Mouse (Mus musculus): ENCODE results near the gene Kdm4b. TPM values are rescaled to one million over a fixed set of nuclear protein-coding genes. Genes with fewer than 3 reads are reported as not detected.

Kdm4b gene
- polyA plus RNA-seq, 1 experiment from 2014 or later, result 33.5 TPM

- Histone ChIP-seq H3K27me3 (replicated peaks; ENCODE audit: control insufficient read depth, insufficient read depth, low read length) (no peaks in the 10 kb centered on the region), H3K4me2 (ENCODE audit: low read length) (no peak overlapping the region), H3K27ac (ENCODE audit: low read depth) (no peak overlapping the region), H3K9me3 (ENCODE audit: control insufficient read depth, low read length) (no peaks in the 10 kb centered on the region), H3K4me3 (ENCODE audit: low read depth, low read length) (no peak overlapping the region), H3K36me3 (ENCODE audit: control insufficient read depth, insufficient read depth, low read length) (no peaks in the 10 kb centered on the region), H3K4me1 (replicated peaks; ENCODE audit: control insufficient read depth, insufficient read depth, low read length) (peaks cover 16% of the 10 kb centered on the region), H3K9ac (ENCODE audit: low read length) (no peak overlapping the region)
- ATAC-seq (replicated peaks; ENCODE audit: low FRiP score, low TSS enrichment, low read depth) (no peak), DNase-seq (ENCODE audit: low spot score) (no peak)
- WGBS, result 57% methylated on average over 1 of the region's 1 CpGs
Observed at GRCm38 (mm10) chr17:56293291-56293690, 32.6 kb upstream of the Kdm4b start.

- Histone ChIP-seq H3K4me3 (ENCODE audit: low read depth, low read length) (no peak overlapping the region), H3K4me2 (ENCODE audit: low read length) (no peak overlapping the region), H3K27me3 (replicated peaks; ENCODE audit: control insufficient read depth, insufficient read depth, low read length) (no peaks in the 10 kb centered on the region), H3K9me3 (ENCODE audit: control insufficient read depth, low read length) (no peaks in the 10 kb centered on the region), H3K36me3 (ENCODE audit: control insufficient read depth, insufficient read depth, low read length) (no peaks in the 10 kb centered on the region), H3K4me1 (replicated peaks; ENCODE audit: control insufficient read depth, insufficient read depth, low read length) (peaks cover 7% of the 10 kb centered on the region), H3K9ac (ENCODE audit: low read length) (no peak overlapping the region), H3K27ac (ENCODE audit: low read depth) (no peak overlapping the region)
- DNase-seq (ENCODE audit: low spot score) (no peak), ATAC-seq (replicated peaks; ENCODE audit: low FRiP score, low TSS enrichment, low read depth) (no peak)
- WGBS, result 89% methylated on average over 19 of the region's 19 CpGs
Observed at GRCm38 (mm10) chr17:56294241-56294640, 31.6 kb upstream of the Kdm4b start.

- H3K4me3 ChIP-seq (ENCODE audit: low read depth, low read length), result no peak overlapping the region
- WGBS, result 82% methylated on average over 1 of the region's 1 CpGs
- no peak for ATAC-seq (replicated peaks; ENCODE audit: low FRiP score, low TSS enrichment, low read depth)
Observed at GRCm38 (mm10) chr17:56296201-56296600, 29.7 kb upstream of the Kdm4b start.

GRCm38 (mm10) chr17:56298238-56298637 is 27.6 kb upstream of the Kdm4b start:
- DNase-seq (ENCODE audit: low spot score), result no peak
- H3K4me1 ChIP-seq (replicated peaks; ENCODE audit: control insufficient read depth, insufficient read depth, low read length), result peaks cover 6% of the 10 kb centered on the region
- no peaks in the 10 kb centered on the region for H3K9me3 ChIP-seq (ENCODE audit: control insufficient read depth, low read length)
- no peak overlapping the region for H3K27ac ChIP-seq (ENCODE audit: low read depth)
- ATAC-seq (replicated peaks; ENCODE audit: low FRiP score, low TSS enrichment, low read depth), result no peak
- 97% methylated on average over 1 of the region's 1 CpGs for WGBS
- no peaks in the 10 kb centered on the region for H3K27me3 ChIP-seq (replicated peaks; ENCODE audit: control insufficient read depth, insufficient read depth, low read length)
- H3K9ac ChIP-seq (ENCODE audit: low read length), result no peak overlapping the region
- H3K4me3 ChIP-seq (ENCODE audit: low read depth, low read length), result no peak overlapping the region
- no peaks in the 10 kb centered on the region for H3K36me3 ChIP-seq (ENCODE audit: control insufficient read depth, insufficient read depth, low read length)
- H3K4me2 ChIP-seq (ENCODE audit: low read length), result no peak overlapping the region

More at GRCm38 (mm10) chr17:56296201-56296600, 29.7 kb upstream of the Kdm4b start:
- no peaks in the 10 kb centered on the region for H3K27me3 ChIP-seq (replicated peaks; ENCODE audit: control insufficient read depth, insufficient read depth, low read length)
- H3K9ac ChIP-seq (ENCODE audit: low read length), result no peak overlapping the region
- H3K4me1 ChIP-seq (replicated peaks; ENCODE audit: control insufficient read depth, insufficient read depth, low read length), result no peaks in the 10 kb centered on the region; the same call in 1 of the 2 replicates
- H3K27ac ChIP-seq (ENCODE audit: low read depth), result no peak overlapping the region
- no peak overlapping the region for H3K4me2 ChIP-seq (ENCODE audit: low read length)
- H3K36me3 ChIP-seq (ENCODE audit: control insufficient read depth, insufficient read depth, low read length), result no peaks in the 10 kb centered on the region
- DNase-seq (ENCODE audit: low spot score), result no peak
- H3K9me3 ChIP-seq (ENCODE audit: control insufficient read depth, low read length), result no peaks in the 10 kb centered on the region

GRCm38 (mm10) chr17:56300186-56300585 is 25.7 kb upstream of the Kdm4b start, which contains the start of gene Arrdc5:
Arrdc5 (minus strand) TSS chr17:56300286.
- H3K27me3 ChIP-seq (replicated peaks; ENCODE audit: control insufficient read depth, insufficient read depth, low read length), result no peaks in the 10 kb centered on the region
- H3K4me3 ChIP-seq (ENCODE audit: low read depth, low read length), result no peak within 1 kb of the TSS
- ATAC-seq (replicated peaks; ENCODE audit: low FRiP score, low TSS enrichment, low read depth) (no peak), DNase-seq (ENCODE audit: low spot score) (no peak)
- no peaks in the 10 kb centered on the region for H3K9me3 ChIP-seq (ENCODE audit: control insufficient read depth, low read length)
- H3K4me2 ChIP-seq (ENCODE audit: low read length), result no peak within 1 kb of the TSS
- 0 out of 2 replicates have a peak, but pooled peaks cover under 1% of the 10 kb centered on the region for H3K36me3 ChIP-seq (ENCODE audit: control insufficient read depth, insufficient read depth, low read length)
- H3K4me1 ChIP-seq (replicated peaks; ENCODE audit: control insufficient read depth, insufficient read depth, low read length), result peaks cover 13% of the 10 kb centered on the region
- H3K27ac ChIP-seq (ENCODE audit: low read depth), result no peak within 1 kb of the TSS
- WGBS, result 91% methylated on average over 9 of the region's 9 CpGs
- H3K9ac ChIP-seq (ENCODE audit: low read length), result no peak within 1 kb of the TSS

GRCm38 (mm10) chr17:56302363-56302996 is 23.4 kb upstream of the Kdm4b start:
- Histone ChIP-seq H3K36me3 (ENCODE audit: control insufficient read depth, insufficient read depth, low read length) (peaks cover 22% of the 10 kb centered on the region), H3K27ac (ENCODE audit: low read depth) (peak overlapping the region; percentile 93), H3K27me3 (replicated peaks; ENCODE audit: control insufficient read depth, insufficient read depth, low read length) (no peaks in the 10 kb centered on the region), H3K9ac (ENCODE audit: low read length) (peak overlapping the region; percentile 14; the same call in 1 of the 2 replicates), H3K4me2 (ENCODE audit: low read length) (peak overlapping the region; percentile 99), H3K4me3 (ENCODE audit: low read depth, low read length) (no peak overlapping the region), H3K9me3 (ENCODE audit: control insufficient read depth, low read length) (no peaks in the 10 kb centered on the region), H3K4me1 (replicated peaks; ENCODE audit: control insufficient read depth, insufficient read depth, low read length) (peaks cover 35% of the 10 kb centered on the region)
- peak; percentile 6; the same call in 1 of the 2 replicates for ATAC-seq (replicated peaks; ENCODE audit: low FRiP score, low TSS enrichment, low read depth)
- WGBS, result 21% methylated on average over 13 of the region's 13 CpGs
- peak; percentile 65 for DNase-seq (ENCODE audit: low spot score)

GRCm38 (mm10) chr17:56303160-56303846 is 22.6 kb upstream of the Kdm4b start, which contains the start of gene Uhrf1:
Uhrf1 (plus strand) TSS chr17:56303321.
- DNase-seq (ENCODE audit: low spot score) (peak; percentile 88), ATAC-seq (replicated peaks; ENCODE audit: low FRiP score, low TSS enrichment, low read depth) (peak; percentile 77)
- WGBS, result under 1% methylated on average over 43 of the region's 43 CpGs
- Histone ChIP-seq H3K36me3 (ENCODE audit: control insufficient read depth, insufficient read depth, low read length) (peaks cover 29% of the 10 kb centered on the region), H3K4me1 (replicated peaks; ENCODE audit: control insufficient read depth, insufficient read depth, low read length) (peaks cover 43% of the 10 kb centered on the region), H3K27me3 (replicated peaks; ENCODE audit: control insufficient read depth, insufficient read depth, low read length) (no peaks in the 10 kb centered on the region), H3K9me3 (ENCODE audit: control insufficient read depth, low read length) (no peaks in the 10 kb centered on the region), H3K4me3 (ENCODE audit: low read depth, low read length) (peak within 1 kb of the TSS; percentile 86), H3K27ac (ENCODE audit: low read depth) (peak within 1 kb of the TSS; percentile 93), H3K9ac (ENCODE audit: low read length) (peak within 1 kb of the TSS; percentile 83), H3K4me2 (ENCODE audit: low read length) (peak within 1 kb of the TSS; percentile 99)

- ATAC-seq (replicated peaks; ENCODE audit: low FRiP score, low TSS enrichment, low read depth), result peak; percentile 90
Observed at GRCm38 (mm10) chr17:56303847-56304586, 21.8 kb upstream of the Kdm4b start.

More at GRCm38 (mm10) chr17:56303847-56304586, 21.8 kb upstream of the Kdm4b start:
- under 1% methylated on average over 66 of the region's 68 CpGs for WGBS
- peak overlapping the region; percentile 86 for H3K4me3 ChIP-seq (ENCODE audit: low read depth, low read length)
- peak overlapping the region; percentile 93 for H3K27ac ChIP-seq (ENCODE audit: low read depth)
- peaks cover 36% of the 10 kb centered on the region for H3K36me3 ChIP-seq (ENCODE audit: control insufficient read depth, insufficient read depth, low read length)
- no peaks in the 10 kb centered on the region for H3K27me3 ChIP-seq (replicated peaks; ENCODE audit: control insufficient read depth, insufficient read depth, low read length)
- peak overlapping the region; percentile 83 for H3K9ac ChIP-seq (ENCODE audit: low read length)
- DNase-seq (ENCODE audit: low spot score), result peak; percentile 98
- H3K4me2 ChIP-seq (ENCODE audit: low read length), result peak overlapping the region; percentile 99
- H3K4me1 ChIP-seq (replicated peaks; ENCODE audit: control insufficient read depth, insufficient read depth, low read length), result peaks cover 46% of the 10 kb centered on the region
- H3K9me3 ChIP-seq (ENCODE audit: control insufficient read depth, low read length), result no peaks in the 10 kb centered on the region
